Mouse (Mus musculus) CH12.LX (cell line): ENCODE measurements at regions not wholly inside any gene's neighbourhood (a gene's known extent, or its start where the extent isn't known, plus 50 kb on each side); places are given as distances from the start of the nearest gene placed in this dataset.

ENCODE experiments used
- DNase-seq: peaks from one replicate; pipeline ENCODE4 v3.0.0-alpha.2; 2013; ENCODE audit errors: extremely low read depth
- H3K27ac ChIP-seq: 2 replicates; pipeline ENCODE4 v1.5.1; 2012; ENCODE audit warnings: low read depth, mild to moderate bottlenecking, control low read depth, moderate library complexity; ENCODE audit not compliant: insufficient read depth
- H3K27me3 ChIP-seq: replicated peaks from 2 replicates; pipeline ENCODE3; 2012; ENCODE audit warnings: inconsistent platforms
- H3K36me3 ChIP-seq, 2 experiments: replicated peaks in 1 of 2; 2 replicates each; pipeline versions ENCODE3 to v1.6.1; 2012; ENCODE audit warnings: inconsistent platforms in 1 of 2, low read length in 1 of 2, mild to moderate bottlenecking in 1 of 2, mixed read lengths in 1 of 2, moderate library complexity in 1 of 2; ENCODE audit not compliant: control insufficient read depth in 1 of 2, insufficient read depth in 1 of 2
- H3K4me1 ChIP-seq, 2 experiments: 2 replicates each; pipeline ENCODE4 v1.6.1; 2012; ENCODE audit warnings: inconsistent platforms in 1 of 2, moderate library complexity in 1 of 2; ENCODE audit not compliant: insufficient read depth in 2 of 2, control insufficient read depth in 1 of 2
- H3K4me2 ChIP-seq: 2 replicates; pipeline ENCODE4 v1.6.1; 2012; ENCODE audit warnings: low read depth, mild to moderate bottlenecking, control low read depth; ENCODE audit not compliant: poor library complexity, insufficient read depth, severe bottlenecking
- H3K4me3 ChIP-seq, 3 experiments: fragments of 150-350 bp in 1 of 3; sonication (generic) in 1 of 3; replicated peaks in 1 of 3; 2 replicates each; pipeline versions ENCODE3 to v1.5.1; 2011 to 2012; ENCODE audit warnings: low read depth in 2 of 3, low read length in 2 of 3, mild to moderate bottlenecking in 2 of 3, moderate library complexity in 2 of 3, control low read depth in 1 of 3, improper control_type of control experiment in 1 of 3, inconsistent platforms in 1 of 3, mixed read lengths in 1 of 3; ENCODE audit not compliant: poor library complexity in 1 of 3
- H3K79me2 ChIP-seq: replicated peaks from 2 replicates; pipeline ENCODE4 v1.6.1; 2012; ENCODE audit warnings: mild to moderate bottlenecking, moderate library complexity; ENCODE audit not compliant: control insufficient read depth, poor library complexity, insufficient read depth, severe bottlenecking; ENCODE audit errors: extremely low read depth
- H3K9ac ChIP-seq: 2 replicates; pipeline ENCODE4 v1.6.1; 2012; ENCODE audit warnings: low read depth, mild to moderate bottlenecking, control low read depth, moderate library complexity; ENCODE audit not compliant: insufficient read depth
- H3K9me3 ChIP-seq: replicated peaks from 2 replicates; pipeline ENCODE3; 2012; ENCODE audit warnings: low read length, inconsistent platforms, mixed read lengths
- BHLHE40 ChIP-seq: IDR thresholded peaks from 2 replicates; pipeline ENCODE4 v1.6.1; 2011; ENCODE audit warnings: mild to moderate bottlenecking, low read depth, low read length, improper control_type of control experiment
- CTCF ChIP-seq, 2 experiments: IDR thresholded peaks in 1 of 2; conservative IDR thresholded peaks in 1 of 2; 2 replicates each; pipeline ENCODE4 v1.5.1; 2011 to 2012; ENCODE audit warnings: low read depth in 2 of 2, low read length in 2 of 2, improper control_type of control experiment in 1 of 2, inconsistent platforms in 1 of 2, mild to moderate bottlenecking in 1 of 2, moderate library complexity in 1 of 2
- ELF1 ChIP-seq: IDR thresholded peaks from 2 replicates; pipeline ENCODE4 v1.6.1; 2014; ENCODE audit warnings: low read depth, mild to moderate bottlenecking, inconsistent platforms, low read length, improper control_type of control experiment
- EP300 ChIP-seq: IDR thresholded peaks from 2 replicates; pipeline ENCODE4 v1.6.1; 2011; ENCODE audit warnings: low read length, improper control_type of control experiment
- HCFC1 ChIP-seq: IDR thresholded peaks from 2 replicates; pipeline ENCODE4 v1.6.1; 2012; ENCODE audit warnings: low read depth, mild to moderate bottlenecking, inconsistent platforms, low read length, improper control_type of control experiment
- IRF4 ChIP-seq: IDR thresholded peaks from 2 replicates; pipeline ENCODE4 v1.6.1; 2014; ENCODE audit warnings: low read depth, mild to moderate bottlenecking, inconsistent platforms, low read length, improper control_type of control experiment
- KAT2A ChIP-seq: IDR thresholded peaks from 2 replicates; pipeline ENCODE4 v1.6.1; 2012; ENCODE audit warnings: low read length, improper control_type of control experiment, inconsistent platforms; ENCODE audit not compliant: insufficient replicate concordance
- MAX ChIP-seq: IDR thresholded peaks from 2 replicates; pipeline ENCODE4 v1.6.1; 2011; ENCODE audit warnings: low read length, improper control_type of control experiment
- MAZ ChIP-seq: IDR thresholded peaks from 2 replicates; pipeline ENCODE4 v1.6.1; 2012; ENCODE audit warnings: low read depth, mild to moderate bottlenecking, inconsistent platforms, low read length, improper control_type of control experiment, moderate library complexity
- MYC ChIP-seq: IDR thresholded peaks from 2 replicates; pipeline ENCODE4 v1.6.1; 2011; ENCODE audit warnings: low read depth, mild to moderate bottlenecking, improper control_type of control experiment, low read length
- NELFE ChIP-seq: IDR thresholded peaks from 2 replicates; pipeline ENCODE4 v1.6.1; 2011; ENCODE audit warnings: low read depth, low read length, improper control_type of control experiment
- POLR2A ChIP-seq: IDR thresholded peaks from 2 replicates; pipeline ENCODE4 v1.6.1; 2011; ENCODE audit warnings: low read depth, mild to moderate bottlenecking, improper control_type of control experiment, low read length
- POLR2AphosphoS2 ChIP-seq: IDR thresholded peaks from 2 replicates; pipeline ENCODE4 v1.6.1; 2011; ENCODE audit warnings: low read depth, low read length, improper control_type of control experiment
- RCOR1 ChIP-seq: conservative IDR thresholded peaks from 2 replicates; pipeline ENCODE4 v1.6.1; 2012; ENCODE audit warnings: low read depth, mild to moderate bottlenecking, inconsistent platforms, low read length, improper control_type of control experiment
- TBP ChIP-seq: conservative IDR thresholded peaks from 2 replicates; pipeline ENCODE4 v1.6.1; 2011; ENCODE audit warnings: low read depth, low read length, improper control_type of control experiment
- UBTF ChIP-seq: IDR thresholded peaks from 2 replicates; pipeline ENCODE4 v1.6.1; 2012; ENCODE audit warnings: low read depth, mild to moderate bottlenecking, inconsistent platforms, low read length, improper control_type of control experiment, moderate library complexity
- ZC3H11A ChIP-seq: IDR thresholded peaks from 2 replicates; pipeline ENCODE4 v1.6.1; 2012; ENCODE audit warnings: low read depth, mild to moderate bottlenecking, inconsistent platforms, low read length, improper control_type of control experiment
- dilution Hi-C: fragments of 300-500 bp; cut with MboI; formaldehyde crosslinking; loops from 2 replicates; pipeline ENCODE4 v1.14.3; 2020; ENCODE audit warnings: low sequenced_read_pairs; ENCODE audit not compliant: extremely low pct_unique_long_range_greater_than_20kb, extremely low pct_ligation_motif_present
- in situ Hi-C: fragments of 300-500 bp; cut with MboI; formaldehyde crosslinking; loops from 3 replicates; pipeline ENCODE4 v1.14.3; 2019; ENCODE audit warnings: low sequenced_read_pairs, low pct_ligation_motif_present, low pct_unique_long_range_greater_than_20kb, mixed read lengths

DNA sequence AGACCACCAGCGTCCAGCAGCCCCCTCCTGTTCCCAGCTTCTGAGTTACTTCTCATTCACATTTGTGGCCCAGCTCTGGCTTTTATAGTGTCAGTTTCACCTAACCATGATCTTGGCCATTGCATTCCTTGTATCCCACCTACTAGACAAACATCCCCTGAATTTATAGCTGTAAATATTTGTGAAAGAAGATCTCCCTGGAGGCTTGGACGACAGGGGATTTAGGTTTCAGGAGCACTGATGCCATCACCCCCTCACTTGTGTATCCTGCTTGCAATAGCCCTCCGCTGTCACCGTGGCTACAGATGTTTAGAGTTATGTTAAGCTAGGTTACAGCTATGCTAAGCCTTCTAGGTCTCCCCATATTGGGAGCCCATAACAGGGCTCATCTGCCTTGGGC lies 375.7 kb upstream of the Tshz3 start:
- DNase-seq = no peak
- Histone ChIP-seq H3K4me2 (no peak overlapping the region), H3K9ac (no peak overlapping the region), H3K27me3 (no peaks in the 10 kb centered on the region), H3K4me1 (no peaks in the 10 kb centered on the region), H3K4me3 (no peak overlapping the region), H3K79me2 (no peaks in the 10 kb centered on the region), H3K9me3 (peaks cover 73% of the 10 kb centered on the region), H3K27ac (no peak overlapping the region), H3K36me3 (no peaks in the 10 kb centered on the region)
- dilution Hi-C loops = no loop called here
- in situ Hi-C loops = no loop called here
- TF ChIP-seq EP300 (no peak), KAT2A (no peak), POLR2AphosphoS2 (no peak), BHLHE40 (no peak), ELF1 (no peak), MYC (no peak), NELFE (no peak), HCFC1 (no peak), POLR2A (no peak), MAZ (no peak), RCOR1 (no peak), CTCF (conservative IDR thresholded peaks at IDR 0.05 in 1 of 2, IDR thresholded peaks at IDR 0.05 in 1 of 2; ENCODE audit: low read depth in 2 of 2, low read length in 2 of 2) (no peak), ZC3H11A (no peak), MAX (no peak), TBP (no peak), UBTF (no peak), IRF4 (no peak)

DNA sequence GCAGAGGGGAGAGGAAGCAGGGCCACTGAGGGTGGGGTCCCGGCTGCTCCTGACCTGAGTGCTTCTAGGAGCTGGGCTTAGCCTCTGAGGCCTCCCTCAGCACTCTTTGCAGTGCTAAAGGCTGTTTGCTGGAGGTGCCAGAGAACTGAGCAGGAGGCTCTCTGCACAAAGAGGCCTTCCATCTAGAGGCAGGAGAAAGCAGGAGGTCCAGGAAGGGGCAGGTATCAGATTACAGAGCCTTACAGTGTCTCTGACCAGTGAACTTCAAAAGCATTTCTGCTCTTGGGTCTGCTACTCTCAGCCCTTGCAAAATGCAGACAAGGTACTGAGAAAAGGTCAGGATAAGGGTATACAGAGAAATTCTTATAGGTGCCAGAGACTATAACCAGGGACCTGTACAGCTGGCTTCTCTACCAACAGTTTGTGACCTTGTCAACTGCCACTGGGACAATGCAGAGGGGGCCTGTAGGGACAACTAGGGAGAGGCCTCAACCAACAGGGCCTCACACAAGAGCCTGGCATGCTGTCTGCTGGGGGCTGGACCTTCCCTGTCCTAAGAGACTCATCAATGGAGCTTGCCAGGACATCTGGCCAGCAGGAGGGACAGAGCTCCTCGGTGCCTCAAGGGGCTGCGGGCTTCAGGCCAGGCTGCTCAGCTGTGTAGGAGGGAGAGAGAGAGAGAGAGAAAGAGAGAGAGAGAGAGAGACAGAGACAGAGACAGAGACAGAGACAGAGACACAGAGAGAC lies 380.3 kb upstream of the Tshz3 start:
- no peaks in the 10 kb centered on the region for H3K27me3 ChIP-seq
- no peak overlapping the region for H3K9ac ChIP-seq
- no peaks in the 10 kb centered on the region for H3K79me2 ChIP-seq
- dilution Hi-C loops = no loop called here
- in situ Hi-C loops = no loop called here
- peaks cover 64% of the 10 kb centered on the region for H3K9me3 ChIP-seq
- no peak overlapping the region for H3K4me3 ChIP-seq
- no peaks in the 10 kb centered on the region for H3K36me3 ChIP-seq
- no peaks in the 10 kb centered on the region for H3K4me1 ChIP-seq
- no peak for DNase-seq
- H3K27ac ChIP-seq = no peak overlapping the region
- H3K4me2 ChIP-seq = no peak overlapping the region
- TF ChIP-seq CTCF (conservative IDR thresholded peaks at IDR 0.05 in 1 of 2, IDR thresholded peaks at IDR 0.05 in 1 of 2; ENCODE audit: low read depth in 2 of 2, low read length in 2 of 2) (no peak), POLR2A (no peak)
